Mouse (Mus musculus): Measurements from ENCODE around the gene Akap6. TPM values are rescaled to one million over a fixed set of nuclear protein-coding genes. Genes with fewer than 3 reads are reported as not detected.

Akap6 gene
- polyA plus RNA-seq, 1 experiment from 2014 or later: 7.9 TPM

DNA sequence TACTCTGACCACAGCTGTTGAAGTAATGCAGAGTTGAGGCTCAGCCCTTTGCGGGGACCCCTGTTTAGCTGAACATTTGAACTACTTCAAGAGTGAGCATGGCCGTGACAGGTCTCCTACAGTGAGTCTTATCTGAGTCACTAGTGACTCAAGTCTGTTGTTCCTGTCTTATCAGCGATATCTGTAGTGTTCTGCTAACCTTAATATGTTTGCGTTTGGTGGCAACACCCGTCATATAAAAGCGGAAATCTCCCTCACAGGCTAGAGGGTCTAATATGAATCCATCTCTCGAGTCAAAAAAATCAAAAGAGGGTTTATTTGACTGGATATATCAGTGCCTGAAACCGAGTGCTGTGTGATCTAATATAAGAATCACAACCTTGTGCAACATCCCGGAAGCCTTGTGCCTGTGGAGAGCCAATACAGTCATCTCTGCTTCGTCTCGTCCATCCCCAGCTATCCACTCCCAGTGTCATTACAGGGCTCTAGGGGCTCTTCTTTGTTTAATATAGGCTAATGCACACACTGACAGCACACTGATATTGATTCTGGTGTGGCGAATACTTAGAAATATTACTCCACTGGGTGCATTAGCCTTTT, 3.3 kb downstream of the Akap6 start:
- no peak overlapping the region for H3K4me2 ChIP-seq (ENCODE audit: low read depth, low read length)
- H3K27ac ChIP-seq (replicated peaks; ENCODE audit: low read depth, low read length): no peak overlapping the region
- no peaks in the 10 kb centered on the region for H3K36me3 ChIP-seq (ENCODE audit: control insufficient read depth, insufficient read depth, low read length)
- H3K9me3 ChIP-seq (ENCODE audit: control insufficient read depth, low read length): no peaks in the 10 kb centered on the region
- H3K27me3 ChIP-seq (replicated peaks; ENCODE audit: control insufficient read depth, insufficient read depth, low read length): no peaks in the 10 kb centered on the region
- no peak overlapping the region for H3K4me3 ChIP-seq (ENCODE audit: low read depth, low read length)
- DNase-seq (ENCODE audit: low spot score) (no peak), ATAC-seq (ENCODE audit: low read depth) (no peak)
- WGBS: 82% methylated on average over 12 of the region's 12 CpGs
- H3K9ac ChIP-seq (ENCODE audit: low read depth, low read length): no peak overlapping the region
- peaks cover 23% of the 10 kb centered on the region for H3K4me1 ChIP-seq (ENCODE audit: control insufficient read depth, insufficient read depth, low read length)

DNA sequence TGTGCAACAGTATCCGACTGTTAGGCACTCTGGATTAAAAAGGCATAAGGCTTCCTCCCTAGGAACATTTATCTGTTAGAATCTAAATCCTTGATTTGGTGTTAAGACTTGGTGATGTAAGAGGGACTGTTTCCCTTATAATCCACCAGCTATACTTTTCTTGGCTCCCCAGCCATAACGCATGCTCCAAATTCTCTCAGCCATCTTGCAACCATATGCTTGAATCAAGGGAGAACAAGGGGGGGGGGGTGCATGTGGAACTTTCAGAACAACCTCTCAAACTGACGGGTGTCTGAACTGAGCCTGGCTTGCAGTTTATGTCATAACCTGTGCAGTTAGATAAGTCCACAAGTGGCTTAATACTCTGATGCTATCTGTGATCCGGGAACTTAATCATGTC, 4.9 kb downstream of the Akap6 start:
- H3K4me1 ChIP-seq (ENCODE audit: control insufficient read depth, insufficient read depth, low read length): peaks cover 18% of the 10 kb centered on the region
- ATAC-seq (ENCODE audit: low read depth): no peak
- no peak overlapping the region for H3K9ac ChIP-seq (ENCODE audit: low read depth, low read length)

DNA sequence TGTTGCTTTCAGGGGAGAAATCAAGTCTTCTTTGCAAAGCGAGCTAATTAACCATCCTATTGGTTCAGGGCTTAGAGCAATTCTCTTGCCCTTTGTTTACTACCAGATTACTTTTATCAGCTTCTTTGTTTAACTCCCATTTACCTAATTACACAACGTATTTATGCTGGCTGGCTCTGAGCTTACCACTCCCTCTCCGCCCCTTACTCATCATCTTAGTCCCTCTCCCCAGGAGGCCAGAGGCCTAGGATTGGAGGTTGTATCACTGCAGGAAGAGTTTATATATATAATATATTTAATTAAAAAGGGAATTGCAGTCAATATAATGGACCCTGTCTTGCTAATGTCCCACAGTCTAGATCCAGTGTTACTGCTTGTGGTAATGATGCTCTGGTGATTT, 5.6 kb downstream of the Akap6 start:
- H3K27ac ChIP-seq (replicated peaks; ENCODE audit: low read depth, low read length): no peak overlapping the region
- no peak for DNase-seq (ENCODE audit: low spot score)
- H3K4me1 ChIP-seq (ENCODE audit: control insufficient read depth, insufficient read depth, low read length): peaks cover 18% of the 10 kb centered on the region
- no peak overlapping the region for H3K4me3 ChIP-seq (ENCODE audit: low read depth, low read length)
- no peaks in the 10 kb centered on the region for H3K36me3 ChIP-seq (ENCODE audit: control insufficient read depth, insufficient read depth, low read length)
- no peak overlapping the region for H3K4me2 ChIP-seq (ENCODE audit: low read depth, low read length)
- ATAC-seq (ENCODE audit: low read depth): no peak
- 71% methylated on average over 3 of the region's 3 CpGs for WGBS
- no peaks in the 10 kb centered on the region for H3K27me3 ChIP-seq (replicated peaks; ENCODE audit: control insufficient read depth, insufficient read depth, low read length)
- H3K9ac ChIP-seq (ENCODE audit: low read depth, low read length): no peak overlapping the region
- H3K9me3 ChIP-seq (ENCODE audit: control insufficient read depth, low read length): no peaks in the 10 kb centered on the region

More for the DNA sequence above, 4.9 kb downstream of the Akap6 start:
- Histone ChIP-seq H3K27ac (replicated peaks; ENCODE audit: low read depth, low read length) (no peak overlapping the region), H3K27me3 (replicated peaks; ENCODE audit: control insufficient read depth, insufficient read depth, low read length) (no peaks in the 10 kb centered on the region), H3K9me3 (ENCODE audit: control insufficient read depth, low read length) (no peaks in the 10 kb centered on the region), H3K4me3 (ENCODE audit: low read depth, low read length) (no peak overlapping the region), H3K4me2 (ENCODE audit: low read depth, low read length) (no peak overlapping the region), H3K36me3 (ENCODE audit: control insufficient read depth, insufficient read depth, low read length) (no peaks in the 10 kb centered on the region)
- DNase-seq (ENCODE audit: low spot score): peak; percentile 60
- WGBS: 34% methylated on average over 4 of the region's 4 CpGs

DNA sequence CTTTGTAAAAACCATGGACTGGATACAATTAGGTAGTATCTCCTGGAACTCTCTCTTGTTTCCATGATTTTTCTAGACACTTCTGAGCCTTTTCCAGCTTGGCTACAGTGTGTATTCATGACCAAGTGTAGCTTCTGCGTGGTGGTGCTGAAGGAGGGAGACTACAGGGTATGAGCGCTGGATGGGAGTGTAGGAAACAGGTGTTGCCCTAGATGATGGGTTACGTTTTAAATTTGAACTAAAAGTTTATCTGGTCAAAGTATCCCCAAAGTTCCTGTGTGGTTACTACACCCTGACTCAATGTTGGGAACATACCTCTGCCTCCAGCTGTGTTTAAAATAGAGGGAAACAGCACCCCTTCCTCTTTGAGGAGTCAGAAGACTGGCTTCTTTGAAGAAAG, 12.2 kb downstream of the Akap6 start:
- DNase-seq (ENCODE audit: low spot score) (no peak), ATAC-seq (ENCODE audit: low read depth) (no peak)
- Histone ChIP-seq H3K9ac (ENCODE audit: low read depth, low read length) (no peak overlapping the region), H3K4me3 (ENCODE audit: low read depth, low read length) (no peak overlapping the region), H3K36me3 (ENCODE audit: control insufficient read depth, insufficient read depth, low read length) (no peaks in the 10 kb centered on the region), H3K9me3 (ENCODE audit: control insufficient read depth, low read length) (no peaks in the 10 kb centered on the region), H3K27ac (replicated peaks; ENCODE audit: low read depth, low read length) (no peak overlapping the region), H3K4me2 (ENCODE audit: low read depth, low read length) (no peak overlapping the region), H3K4me1 (ENCODE audit: control insufficient read depth, insufficient read depth, low read length) (no peaks in the 10 kb centered on the region), H3K27me3 (replicated peaks; ENCODE audit: control insufficient read depth, insufficient read depth, low read length) (no peaks in the 10 kb centered on the region)
- 78% methylated on average over 3 of the region's 3 CpGs for WGBS

DNA sequence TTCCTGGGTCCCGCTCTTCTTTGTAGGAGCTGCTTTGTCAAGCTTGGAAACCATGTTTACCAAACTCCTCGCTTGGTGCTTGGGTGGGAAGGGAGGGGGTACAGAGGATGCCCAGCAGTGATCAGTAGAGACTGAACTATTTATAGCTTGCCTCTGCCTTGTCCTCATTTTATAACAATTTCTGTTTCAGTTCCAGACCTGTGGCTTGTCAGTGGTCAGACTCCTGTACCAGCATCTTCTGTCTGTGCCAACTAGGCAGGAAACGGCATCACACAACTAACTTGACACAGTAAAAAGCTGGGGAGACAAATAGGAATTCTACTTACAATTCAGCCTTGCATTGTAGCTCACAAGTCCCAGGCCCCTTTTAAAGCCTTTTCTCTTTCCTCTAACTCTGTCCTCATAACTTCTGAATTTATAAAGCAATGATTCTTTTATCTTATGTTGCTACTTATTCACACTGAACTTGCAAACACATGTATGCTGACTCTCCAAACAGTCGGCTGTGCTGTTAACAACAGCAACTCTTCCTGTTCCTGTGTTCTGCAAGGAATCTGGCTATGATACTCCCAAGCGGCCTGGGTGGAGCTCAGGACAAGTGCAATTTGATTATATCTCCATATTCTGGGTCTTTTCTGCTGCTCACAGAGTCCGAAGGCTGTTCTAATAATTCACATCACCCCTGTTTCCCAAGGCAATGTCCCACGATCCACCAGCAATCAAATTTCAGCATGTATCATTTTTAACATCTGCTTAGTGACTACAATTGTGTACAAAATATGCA, 12.9 kb downstream of the Akap6 start:
- H3K27ac ChIP-seq (replicated peaks; ENCODE audit: low read depth, low read length): no peak overlapping the region
- H3K4me2 ChIP-seq (ENCODE audit: low read depth, low read length): no peak overlapping the region
- H3K4me3 ChIP-seq (ENCODE audit: low read depth, low read length): no peak overlapping the region
- no peaks in the 10 kb centered on the region for H3K36me3 ChIP-seq (ENCODE audit: control insufficient read depth, insufficient read depth, low read length)
- no peaks in the 10 kb centered on the region for H3K9me3 ChIP-seq (ENCODE audit: control insufficient read depth, low read length)
- H3K27me3 ChIP-seq (replicated peaks; ENCODE audit: control insufficient read depth, insufficient read depth, low read length): no peaks in the 10 kb centered on the region
- no peak overlapping the region for H3K9ac ChIP-seq (ENCODE audit: low read depth, low read length)
- WGBS: 62% methylated on average over 7 of the region's 7 CpGs
- ATAC-seq (ENCODE audit: low read depth): no peak
- DNase-seq (ENCODE audit: low spot score): no peak
- no peaks in the 10 kb centered on the region for H3K4me1 ChIP-seq (ENCODE audit: control insufficient read depth, insufficient read depth, low read length)

DNA sequence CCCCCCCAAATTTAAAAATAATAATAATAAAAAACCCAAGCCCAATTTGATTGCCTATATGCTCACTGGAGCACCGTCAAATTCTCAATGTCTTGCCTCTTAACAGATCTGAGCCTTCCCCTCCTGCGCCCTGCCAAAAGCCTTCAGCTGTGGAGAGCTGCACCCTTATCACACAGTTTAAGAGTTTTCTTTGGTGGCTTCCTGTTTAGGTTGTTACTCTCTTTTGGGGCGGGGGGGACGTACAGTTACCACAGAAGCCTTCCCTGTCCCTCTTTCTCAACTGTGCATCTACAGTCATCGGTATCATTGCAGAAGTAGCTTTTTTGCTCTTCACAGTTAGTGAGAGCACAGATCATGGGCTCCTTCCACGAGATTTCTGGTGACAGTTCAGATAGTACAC, 19.2 kb downstream of the Akap6 start:
- ATAC-seq (ENCODE audit: low read depth) (no peak), DNase-seq (ENCODE audit: low spot score) (no peak)
- H3K4me1 ChIP-seq (ENCODE audit: control insufficient read depth, insufficient read depth, low read length): no peaks in the 10 kb centered on the region
- H3K4me3 ChIP-seq (ENCODE audit: low read depth, low read length): no peak overlapping the region
- H3K9me3 ChIP-seq (ENCODE audit: control insufficient read depth, low read length): no peaks in the 10 kb centered on the region
- H3K27me3 ChIP-seq (replicated peaks; ENCODE audit: control insufficient read depth, insufficient read depth, low read length): no peaks in the 10 kb centered on the region
- H3K27ac ChIP-seq (replicated peaks; ENCODE audit: low read depth, low read length): no peak overlapping the region
- H3K9ac ChIP-seq (ENCODE audit: low read depth, low read length): no peak overlapping the region
- 91% methylated on average over 6 of the region's 6 CpGs for WGBS
- no peaks in the 10 kb centered on the region for H3K36me3 ChIP-seq (ENCODE audit: control insufficient read depth, insufficient read depth, low read length)
- H3K4me2 ChIP-seq (ENCODE audit: low read depth, low read length): no peak overlapping the region

DNA sequence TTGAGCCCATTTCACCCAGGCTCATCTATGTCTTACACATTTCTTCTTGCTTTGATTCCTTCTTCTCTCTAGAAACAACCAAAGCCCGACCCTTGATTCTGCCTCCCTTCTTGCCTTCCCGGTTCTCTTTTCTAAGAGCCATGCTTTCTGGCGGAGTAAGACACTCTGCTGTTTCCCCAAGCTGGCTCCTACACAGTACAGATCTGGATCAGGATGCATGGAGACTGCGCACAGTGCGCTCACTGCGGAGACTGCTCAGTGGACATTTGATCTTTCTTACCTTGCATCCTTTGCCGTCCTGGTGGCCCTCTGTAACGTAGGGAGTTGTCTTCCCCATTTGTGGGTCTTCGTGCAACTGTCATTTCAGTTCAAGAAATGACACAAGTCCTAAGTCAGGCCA, 20.0 kb downstream of the Akap6 start:
- no peaks in the 10 kb centered on the region for H3K27me3 ChIP-seq (replicated peaks; ENCODE audit: control insufficient read depth, insufficient read depth, low read length)
- no peak overlapping the region for H3K4me2 ChIP-seq (ENCODE audit: low read depth, low read length)
- no peak overlapping the region for H3K27ac ChIP-seq (replicated peaks; ENCODE audit: low read depth, low read length)
- H3K4me1 ChIP-seq (ENCODE audit: control insufficient read depth, insufficient read depth, low read length): no peaks in the 10 kb centered on the region
- WGBS: 87% methylated on average over 9 of the region's 9 CpGs
- H3K9me3 ChIP-seq (ENCODE audit: control insufficient read depth, low read length): no peaks in the 10 kb centered on the region
- H3K36me3 ChIP-seq (ENCODE audit: control insufficient read depth, insufficient read depth, low read length): no peaks in the 10 kb centered on the region
- H3K4me3 ChIP-seq (ENCODE audit: low read depth, low read length): no peak overlapping the region
- DNase-seq (ENCODE audit: low spot score) (no peak), ATAC-seq (ENCODE audit: low read depth) (no peak)
- no peak overlapping the region for H3K9ac ChIP-seq (ENCODE audit: low read depth, low read length)

DNA sequence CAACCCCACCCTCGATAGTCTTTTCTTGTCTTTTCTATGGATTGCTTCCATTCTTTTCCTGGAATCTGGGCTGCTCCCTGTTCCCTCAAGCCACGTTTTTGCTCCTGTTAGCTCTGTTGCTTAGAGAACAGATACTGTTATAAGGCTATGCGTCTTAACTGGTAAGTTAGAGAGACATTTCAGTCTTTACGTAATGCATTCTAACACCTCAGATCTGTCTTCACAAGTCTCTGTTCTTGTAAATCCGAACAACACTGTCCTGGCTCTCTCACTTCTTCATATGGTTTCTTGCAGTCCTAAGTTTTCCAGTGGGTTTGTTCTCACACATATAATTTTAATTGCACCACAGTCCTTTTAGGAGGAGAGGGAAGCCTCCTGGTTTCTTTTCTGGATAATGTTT, 20.5 kb downstream of the Akap6 start:
- ATAC-seq (ENCODE audit: low read depth) (no peak), DNase-seq (ENCODE audit: low spot score) (no peak)
- Histone ChIP-seq H3K9ac (ENCODE audit: low read depth, low read length) (no peak overlapping the region), H3K27me3 (replicated peaks; ENCODE audit: control insufficient read depth, insufficient read depth, low read length) (no peaks in the 10 kb centered on the region), H3K36me3 (ENCODE audit: control insufficient read depth, insufficient read depth, low read length) (no peaks in the 10 kb centered on the region), H3K4me1 (ENCODE audit: control insufficient read depth, insufficient read depth, low read length) (no peaks in the 10 kb centered on the region), H3K9me3 (ENCODE audit: control insufficient read depth, low read length) (no peaks in the 10 kb centered on the region), H3K4me3 (ENCODE audit: low read depth, low read length) (no peak overlapping the region), H3K27ac (replicated peaks; ENCODE audit: low read depth, low read length) (no peak overlapping the region), H3K4me2 (ENCODE audit: low read depth, low read length) (no peak overlapping the region)
- 77% methylated on average over 5 of the region's 5 CpGs for WGBS

Measured in embryonic facial prominence, embryonic 14.5 days (tissue).